Mouse (Mus musculus) CH12.LX (cell line): ENCODE measurements around the gene Bst1. TPM values are rescaled to one million over a fixed set of nuclear protein-coding genes. Genes with fewer than 3 reads are reported as not detected.

ENCODE experiments used
- DNase-seq: peaks from one replicate; pipeline ENCODE4 v3.0.0-alpha.2; 2013; ENCODE audit errors: extremely low read depth
- H3K27ac ChIP-seq: 2 replicates; pipeline ENCODE4 v1.5.1; 2012; ENCODE audit warnings: low read depth, mild to moderate bottlenecking, control low read depth, moderate library complexity; ENCODE audit not compliant: insufficient read depth
- H3K27me3 ChIP-seq: replicated peaks from 2 replicates; pipeline ENCODE3; 2012; ENCODE audit warnings: inconsistent platforms
- H3K36me3 ChIP-seq, 2 experiments: replicated peaks in 1 of 2; 2 replicates each; pipeline versions ENCODE3 to v1.6.1; 2012; ENCODE audit warnings: inconsistent platforms in 1 of 2, low read length in 1 of 2, mild to moderate bottlenecking in 1 of 2, mixed read lengths in 1 of 2, moderate library complexity in 1 of 2; ENCODE audit not compliant: control insufficient read depth in 1 of 2, insufficient read depth in 1 of 2
- H3K4me1 ChIP-seq, 2 experiments: 2 replicates each; pipeline ENCODE4 v1.6.1; 2012; ENCODE audit warnings: inconsistent platforms in 1 of 2, moderate library complexity in 1 of 2; ENCODE audit not compliant: insufficient read depth in 2 of 2, control insufficient read depth in 1 of 2
- H3K4me2 ChIP-seq: 2 replicates; pipeline ENCODE4 v1.6.1; 2012; ENCODE audit warnings: low read depth, mild to moderate bottlenecking, control low read depth; ENCODE audit not compliant: poor library complexity, insufficient read depth, severe bottlenecking
- H3K4me3 ChIP-seq, 3 experiments: fragments of 150-350 bp in 1 of 3; sonication (generic) in 1 of 3; replicated peaks in 1 of 3; 2 replicates each; pipeline versions ENCODE3 to v1.5.1; 2011 to 2012; ENCODE audit warnings: low read depth in 2 of 3, low read length in 2 of 3, mild to moderate bottlenecking in 2 of 3, moderate library complexity in 2 of 3, control low read depth in 1 of 3, improper control_type of control experiment in 1 of 3, inconsistent platforms in 1 of 3, mixed read lengths in 1 of 3; ENCODE audit not compliant: poor library complexity in 1 of 3
- H3K79me2 ChIP-seq: replicated peaks from 2 replicates; pipeline ENCODE4 v1.6.1; 2012; ENCODE audit warnings: mild to moderate bottlenecking, moderate library complexity; ENCODE audit not compliant: control insufficient read depth, poor library complexity, insufficient read depth, severe bottlenecking; ENCODE audit errors: extremely low read depth
- H3K9ac ChIP-seq: 2 replicates; pipeline ENCODE4 v1.6.1; 2012; ENCODE audit warnings: low read depth, mild to moderate bottlenecking, control low read depth, moderate library complexity; ENCODE audit not compliant: insufficient read depth
- H3K9me3 ChIP-seq: replicated peaks from 2 replicates; pipeline ENCODE3; 2012; ENCODE audit warnings: low read length, inconsistent platforms, mixed read lengths
- CHD1 ChIP-seq: IDR thresholded peaks from 2 replicates; pipeline ENCODE4 v1.6.1; 2012; ENCODE audit warnings: low read depth, low read length, improper control_type of control experiment, inconsistent platforms
- CTCF ChIP-seq, 2 experiments: IDR thresholded peaks in 1 of 2; conservative IDR thresholded peaks in 1 of 2; 2 replicates each; pipeline ENCODE4 v1.5.1; 2011 to 2012; ENCODE audit warnings: low read depth in 2 of 2, low read length in 2 of 2, improper control_type of control experiment in 1 of 2, inconsistent platforms in 1 of 2, mild to moderate bottlenecking in 1 of 2, moderate library complexity in 1 of 2
- ETS1 ChIP-seq: conservative IDR thresholded peaks from 2 replicates; pipeline ENCODE4 v1.6.1; 2012; ENCODE audit warnings: low read depth, mild to moderate bottlenecking, inconsistent platforms, low read length, improper control_type of control experiment, moderate library complexity
- HCFC1 ChIP-seq: IDR thresholded peaks from 2 replicates; pipeline ENCODE4 v1.6.1; 2012; ENCODE audit warnings: low read depth, mild to moderate bottlenecking, inconsistent platforms, low read length, improper control_type of control experiment
- IRF4 ChIP-seq: IDR thresholded peaks from 2 replicates; pipeline ENCODE4 v1.6.1; 2014; ENCODE audit warnings: low read depth, mild to moderate bottlenecking, inconsistent platforms, low read length, improper control_type of control experiment
- JUND ChIP-seq: conservative IDR thresholded peaks from 2 replicates; pipeline ENCODE4 v1.6.1; 2011; ENCODE audit warnings: low read depth, low read length, improper control_type of control experiment
- MAFK ChIP-seq: IDR thresholded peaks from 2 replicates; pipeline ENCODE4 v1.6.1; 2011; ENCODE audit warnings: low read length, improper control_type of control experiment; ENCODE audit not compliant: insufficient replicate concordance
- MAX ChIP-seq: IDR thresholded peaks from 2 replicates; pipeline ENCODE4 v1.6.1; 2011; ENCODE audit warnings: low read length, improper control_type of control experiment
- MAZ ChIP-seq: IDR thresholded peaks from 2 replicates; pipeline ENCODE4 v1.6.1; 2012; ENCODE audit warnings: low read depth, mild to moderate bottlenecking, inconsistent platforms, low read length, improper control_type of control experiment, moderate library complexity
- MEF2A ChIP-seq: IDR thresholded peaks from 2 replicates; pipeline ENCODE4 v1.6.1; 2014; ENCODE audit warnings: low read depth, mild to moderate bottlenecking, inconsistent platforms, low read length, improper control_type of control experiment, borderline replicate concordance
- MXI1 ChIP-seq: IDR thresholded peaks from 2 replicates; pipeline ENCODE4 v1.6.1; 2011; ENCODE audit warnings: mild to moderate bottlenecking, low read depth, low read length, improper control_type of control experiment
- NELFE ChIP-seq: IDR thresholded peaks from 2 replicates; pipeline ENCODE4 v1.6.1; 2011; ENCODE audit warnings: low read depth, low read length, improper control_type of control experiment
- POLR2A ChIP-seq: IDR thresholded peaks from 2 replicates; pipeline ENCODE4 v1.6.1; 2011; ENCODE audit warnings: low read depth, mild to moderate bottlenecking, improper control_type of control experiment, low read length
- POLR2AphosphoS2 ChIP-seq: IDR thresholded peaks from 2 replicates; pipeline ENCODE4 v1.6.1; 2011; ENCODE audit warnings: low read depth, low read length, improper control_type of control experiment
- RAD21 ChIP-seq: IDR thresholded peaks from 2 replicates; pipeline ENCODE4 v1.6.1; 2011; ENCODE audit warnings: low read depth, mild to moderate bottlenecking, low read length, improper control_type of control experiment, moderate library complexity
- SIN3A ChIP-seq: IDR thresholded peaks from 2 replicates; pipeline ENCODE4 v1.6.1; 2012; ENCODE audit warnings: low read length, improper control_type of control experiment, inconsistent platforms
- SMC3 ChIP-seq: IDR thresholded peaks from 2 replicates; pipeline ENCODE4 v1.6.1; 2011; ENCODE audit warnings: low read depth, low read length, improper control_type of control experiment
- TCF12 ChIP-seq: IDR thresholded peaks from 2 replicates; pipeline ENCODE4 v1.6.1; 2014; ENCODE audit warnings: low read depth, mild to moderate bottlenecking, inconsistent platforms, low read length, improper control_type of control experiment
- UBTF ChIP-seq: IDR thresholded peaks from 2 replicates; pipeline ENCODE4 v1.6.1; 2012; ENCODE audit warnings: low read depth, mild to moderate bottlenecking, inconsistent platforms, low read length, improper control_type of control experiment, moderate library complexity
- USF1 ChIP-seq: IDR thresholded peaks from 2 replicates; pipeline ENCODE4 v1.6.1; 2014; ENCODE audit warnings: low read depth, mild to moderate bottlenecking, inconsistent platforms, low read length, improper control_type of control experiment
- USF2 ChIP-seq: conservative IDR thresholded peaks from 2 replicates; pipeline ENCODE4 v1.6.1; 2011; ENCODE audit warnings: low read depth, low read length, improper control_type of control experiment
- ZC3H11A ChIP-seq: IDR thresholded peaks from 2 replicates; pipeline ENCODE4 v1.6.1; 2012; ENCODE audit warnings: low read depth, mild to moderate bottlenecking, inconsistent platforms, low read length, improper control_type of control experiment
- ZKSCAN1 ChIP-seq: IDR thresholded peaks from 2 replicates; pipeline ENCODE4 v1.6.1; 2012; ENCODE audit warnings: low read depth, inconsistent platforms, low read length, improper control_type of control experiment, borderline replicate concordance
- dilution Hi-C: fragments of 300-500 bp; cut with MboI; formaldehyde crosslinking; loops from 2 replicates; pipeline ENCODE4 v1.14.3; 2020; ENCODE audit warnings: low sequenced_read_pairs; ENCODE audit not compliant: extremely low pct_unique_long_range_greater_than_20kb, extremely low pct_ligation_motif_present
- in situ Hi-C: fragments of 300-500 bp; cut with MboI; formaldehyde crosslinking; loops from 3 replicates; pipeline ENCODE4 v1.14.3; 2019; ENCODE audit warnings: low sequenced_read_pairs, low pct_ligation_motif_present, low pct_unique_long_range_greater_than_20kb, mixed read lengths
- polyA plus RNA-seq: library from polyadenylated mRNA; unstranded; fragments of >175 nt; gene quantifications from 2 replicates; pipeline ENCODE4 v1.2.1, GENCODE M21; 2012; ENCODE audit warnings: low read depth; ENCODE audit not compliant: insufficient read length
- total RNA-seq, 2 experiments: library from RNA; depleted of rRNA; stranded (reverse); fragments of 300-350 nt in 1 of 2; fragments of >200 nt in 1 of 2; gene quantifications; 2 replicates each; pipeline ENCODE4 v1.2.3; 2012 to 2014

The Bst1 gene
- total and polyA plus RNA-seq, 3 experiments, result 1.9 to 9.9 (median 4.8) TPM

GRCm38 (mm10) chr5:43781977-43782930 is 36.4 kb upstream of the Bst1 start (continued):
- TF ChIP-seq USF1 (peak; percentile 84), MEF2A (no peak), IRF4 (no peak), ZC3H11A (no peak), CHD1 (no peak), HCFC1 (no peak; the same call in 1 of the 2 replicates), ETS1 (no peak), SIN3A (no peak; the same call in 1 of the 2 replicates), POLR2A (peak; percentile 87), SMC3 (no peak), RAD21 (no peak), POLR2AphosphoS2 (no peak), NELFE (peak; percentile 74), UBTF (no peak), MAX (peak; percentile 68; the same call in 1 of the 2 replicates), JUND (no peak), MAZ (no peak)

- in situ Hi-C loops (no loop called here), dilution Hi-C loops (no loop called here)
- peaks cover 19% of the 10 kb centered on the region for H3K79me2 ChIP-seq
- H3K36me3 ChIP-seq, result no peaks in the 10 kb centered on the region
- TF ChIP-seq MXI1 (no peak), JUND (no peak), ZKSCAN1 (no peak), POLR2A (no peak), USF2 (no peak), CTCF (conservative IDR thresholded peaks at IDR 0.05 in 1 of 2, IDR thresholded peaks at IDR 0.05 in 1 of 2; ENCODE audit: low read depth in 2 of 2, low read length in 2 of 2) (no peak), MAFK (no peak), HCFC1 (no peak), TCF12 (no peak), POLR2AphosphoS2 (no peak), MAX (no peak)
- H3K4me2 ChIP-seq, result no peak overlapping the region
- DNase-seq, result no peak
- no peak overlapping the region for H3K9ac ChIP-seq
- H3K27me3 ChIP-seq, result no peaks in the 10 kb centered on the region
- H3K9me3 ChIP-seq, result no peaks in the 10 kb centered on the region
- H3K4me1 ChIP-seq, result peaks cover 0 to 21% of the 10 kb centered on the region in 2 experiments; a peak in 2 of 4 replicates
- H3K4me3 ChIP-seq, result no peak overlapping the region
- no peak overlapping the region for H3K27ac ChIP-seq
These were observed 34.7 kb upstream of the Bst1 start for GRCm38 (mm10) chr5:43783996-43784395.
